8 mouse cellular contexts compared by ENCODE assay signal in the genomic region with DNA sequence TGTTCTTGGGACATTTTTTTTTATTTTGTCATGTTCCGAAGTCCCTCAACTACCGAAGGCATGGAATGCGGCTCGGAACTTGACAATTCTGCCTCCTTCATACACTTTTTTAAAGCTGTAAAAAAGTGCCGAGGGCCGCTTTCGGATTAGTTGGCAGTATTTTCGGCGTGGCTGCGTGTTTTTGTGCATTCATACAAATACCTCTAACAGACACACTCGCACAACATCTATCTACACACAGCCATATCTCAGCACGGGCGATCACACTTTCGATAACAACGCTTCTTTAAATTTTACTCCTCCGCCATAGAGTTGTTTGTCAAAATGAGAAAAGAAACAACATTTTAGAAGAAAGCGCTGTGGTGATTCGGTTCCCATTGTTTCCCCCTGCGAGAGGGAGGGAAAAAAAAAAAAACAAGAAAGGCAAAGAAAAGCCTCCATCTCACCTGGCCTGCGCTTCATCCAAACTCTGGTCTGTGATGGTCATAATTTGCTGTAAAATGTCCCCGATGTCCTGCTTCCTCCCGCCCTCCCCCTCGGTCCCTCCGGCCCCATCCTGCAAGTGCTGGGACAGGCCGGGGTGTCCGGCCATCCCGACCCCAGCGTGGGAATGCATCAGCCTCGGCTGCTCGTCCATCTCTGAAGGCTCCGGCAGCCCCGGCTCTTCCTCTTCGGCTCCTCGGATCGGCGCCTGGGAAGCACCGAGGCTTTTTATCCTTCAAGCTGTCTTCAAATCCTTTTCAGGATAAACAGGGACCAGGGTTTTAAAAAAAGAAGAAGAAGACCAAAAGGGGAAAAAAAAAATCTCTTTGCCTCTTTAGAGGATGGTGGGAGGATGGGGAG. TPM values are rescaled to one million over a fixed set of nuclear protein-coding genes. Genes with fewer than 3 reads are reported as not detected.
A peak's percentile ranks its signal among the peaks of the same experiment; 100 is the strongest.
DNase-seq lines count a peak whose midpoint lies in the region; ATAC-seq and TF ChIP-seq lines count a peak whose summit lies in the region.

No protein-coding gene starts in this region.

- peak; percentile 62 for DNase-seq in kidney, adult 18-20 months
- no peak for DNase-seq in kidney, adult 11 months
- DNase-seq in adrenal gland, postnatal 36 days: peak; percentile 54 to 67
- DNase-seq in heart, postnatal 4 days: peak; percentile 61
- peak; percentile 28 for DNase-seq in liver, adult 2 months (ENCODE audit: extremely low read depth, low read depth, low spot score)
- DNase-seq in neural tube, embryonic 10.5 days (ENCODE audit: extremely low spot score, low spot score): peak; percentile 73

- TF ChIP-seq CTCF in embryonic fibroblast, embryonic 13.5 days (IDR thresholded peaks at IDR 0.05; ENCODE audit: borderline replicate concordance, insufficient read depth, low read length): no peak
- TF ChIP-seq CTCF in liver, adult 2 months (IDR thresholded peaks at IDR 0.05; ENCODE audit: low read depth, low read length): no peak

- no peaks in the 10 kb centered on the region for H3K27me3 ChIP-seq in liver, adult 2 months (ENCODE audit: control insufficient read depth, insufficient read depth, low read length)

- H3K9ac ChIP-seq in liver, adult 2 months (ENCODE audit: low read depth, low read length): peak overlapping the region; percentile 35

- no peak for ATAC-seq in megakaryocyte-erythroid progenitor cell, adult 5-6 weeks (replicated peaks; ENCODE audit: low FRiP score, low TSS enrichment, poor library complexity, severe bottlenecking)

- no peaks in the 10 kb centered on the region for H3K36me3 ChIP-seq in liver, adult 2 months (ENCODE audit: control insufficient read depth, insufficient read depth, low read length)

- 0 out of 2 replicates have a peak, but pooled peaks cover 2% of the 10 kb centered on the region for H3K4me1 ChIP-seq in embryonic fibroblast, embryonic 13.5 days (ENCODE audit: control insufficient read depth, insufficient read depth, low read length)
- no peaks in the 10 kb centered on the region; the same call in 1 of the 2 replicates for H3K4me1 ChIP-seq in liver, adult 2 months (ENCODE audit: control insufficient read depth, insufficient read depth, low read length)

- under 1% methylated on average over 37 of the region's 37 CpGs for WGBS in liver, adult 2 months

- H3K27ac ChIP-seq in embryonic fibroblast, embryonic 13.5 days (ENCODE audit: insufficient read depth, low read length): peak overlapping the region; percentile 97
- 0 out of 2 replicates have a peak overlapping the region, but pooled peaks have one; percentile 2 for H3K27ac ChIP-seq in liver, adult 2 months (replicated peaks; ENCODE audit: insufficient read depth, low read depth, low read length)

- peak overlapping the region; percentile 99 for H3K4me3 ChIP-seq in embryonic fibroblast, embryonic 13.5 days (ENCODE audit: insufficient read depth, low read length)
- H3K4me3 ChIP-seq in liver, adult 2 months (ENCODE audit: insufficient read depth, low read depth, low read length): peak overlapping the region; percentile 76

- TF ChIP-seq POLR2A in embryonic fibroblast, embryonic 13.5 days (IDR thresholded peaks at IDR 0.05; ENCODE audit: low read depth, low read length): no peak
- TF ChIP-seq POLR2A in liver, adult 2 months (IDR thresholded peaks at IDR 0.05; ENCODE audit: extremely low read depth, insufficient read depth, low read length): no peak

- H3K79me2 ChIP-seq in liver, adult 2 months (ENCODE audit: control insufficient read depth, insufficient read depth, low read length): no peaks in the 10 kb centered on the region

RNA-seq across cellular contexts. Expression of gene Pbx1, which starts 1.0 kb away (rescaled TPM):
- total RNA-seq in adrenal gland, postnatal 36 days (2021): 100 to 1,000 TPM; 162 to 190 TPM
- polyA plus RNA-seq in embryonic fibroblast, embryonic 13.5 days (2011; ENCODE audit: insufficient read length, low read depth, missing spikeins): 108 and 117 TPM in 2 replicates
- total RNA-seq in heart, postnatal 4 days (2021): 100 to 1,000 TPM in 1 of 2 experiments, 10 to 100 TPM in 1; 90.6 to 101 TPM
- total RNA-seq in liver, adult 2 months (2014; rRNA removed): 6.1 and 8.1 TPM in 2 replicates
- 7.7 and 9.9 TPM in 2 replicates for polyA plus RNA-seq in liver, adult 2 months (2012; rRNA removed)
- 6.9 and 22.2 TPM in 2 replicates for total RNA-seq in megakaryocyte-erythroid progenitor cell, adult 5-6 weeks (2014; fragmentation: Nextera tagmentation)
- total RNA-seq in megakaryocyte-erythroid progenitor cell, adult 5-6 weeks (2017): 11.0 and 24.8 TPM in 2 replicates
